Mouse (Mus musculus) kidney, adult 2 months (tissue): ENCODE data around the gene 7530416G11Rik. TPM values are rescaled to one million over a fixed set of nuclear protein-coding genes. Genes with fewer than 3 reads are reported as not detected.

Experiments used
- DNase-seq: peaks from one replicate; pipeline ENCODE4 v3.0.0; 2021
- H3K27ac ChIP-seq: fragments of 200-500 bp; 2 replicates; pipeline ENCODE4 v1.5.1; 2012; ENCODE audit warnings: low read depth, low read length, control low read depth, inconsistent platforms; ENCODE audit not compliant: insufficient read depth
- H3K27me3 ChIP-seq: fragments of 200-500 bp; replicated peaks from 2 replicates; pipeline ENCODE4 v1.6.1; 2012; ENCODE audit warnings: mild to moderate bottlenecking, moderate library complexity, low read length, inconsistent platforms; ENCODE audit not compliant: control insufficient read depth, insufficient read depth
- H3K36me3 ChIP-seq: fragments of 200-500 bp; 2 replicates; pipeline ENCODE4 v1.6.1; 2012; ENCODE audit warnings: mild to moderate bottlenecking, moderate library complexity, low read length, inconsistent platforms; ENCODE audit not compliant: control insufficient read depth, insufficient read depth
- H3K4me1 ChIP-seq: fragments of 200-500 bp; 2 replicates; pipeline ENCODE4 v1.6.1; 2011; ENCODE audit warnings: low read length; ENCODE audit not compliant: control insufficient read depth, insufficient read depth
- H3K4me3 ChIP-seq: fragments of 200-500 bp; 2 replicates; pipeline ENCODE4 v1.5.1; 2011; ENCODE audit warnings: mild to moderate bottlenecking, low read depth, low read length, control low read depth; ENCODE audit not compliant: insufficient read depth
- CTCF ChIP-seq: fragments of 200-500 bp; conservative IDR thresholded peaks from 2 replicates; pipeline ENCODE4 v1.5.1; 2011; ENCODE audit warnings: low read depth, mild to moderate bottlenecking, control low read depth, low read length, moderate library complexity, mixed read lengths; ENCODE audit not compliant: insufficient read depth, insufficient read length
- POLR2A ChIP-seq: fragments of 200-500 bp; IDR thresholded peaks from one replicate; pipeline ENCODE4 v1.6.1; 2011; ENCODE audit warnings: low read depth, low read length, control low read depth
- WGBS: fragments of 180-500 bp; shearing (Covaris S2); methylation state at CpG from one replicate; pipeline ENCODE4 v1.1.7; 2018; 5-methylcytosine and 5-hydroxymethylcytosine counted together
- polyA plus RNA-seq: library from polyadenylated mRNA; depleted of rRNA; stranded (reverse); fragments of >200 nt; gene quantifications from 2 replicates; pipeline ENCODE4 v1.2.3, GENCODE M21; 2012

The 7530416G11Rik gene
- polyA plus RNA-seq, 1 experiment, result not detected

DNA sequence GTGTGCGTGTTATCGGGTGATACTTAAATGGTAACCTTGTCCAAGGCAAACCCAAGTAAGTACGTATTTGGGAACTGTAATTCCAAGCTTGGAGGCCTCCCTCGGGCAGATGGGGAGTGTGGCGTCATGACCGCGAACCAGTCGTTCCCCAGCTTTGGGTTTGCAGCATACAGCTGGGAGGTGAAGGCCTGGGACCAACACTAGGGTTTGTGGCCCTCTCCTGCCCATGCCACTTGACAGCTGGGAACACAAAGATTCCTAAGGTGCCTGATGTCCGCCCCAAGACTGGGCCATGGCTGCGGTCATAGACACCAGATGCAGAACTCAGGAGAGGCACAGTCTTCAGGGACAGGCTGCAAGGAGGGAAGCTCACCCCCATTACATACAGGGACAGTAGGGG, 2.8 kb downstream of the 7530416G11Rik start:
- Histone ChIP-seq H3K4me3 (no peak overlapping the region), H3K4me1 (no peaks in the 10 kb centered on the region), H3K27me3 (no peaks in the 10 kb centered on the region), H3K36me3 (no peaks in the 10 kb centered on the region), H3K27ac (no peak overlapping the region)
- DNase-seq, result no peak
- 84% methylated on average over 10 of the region's 10 CpGs for WGBS
- TF ChIP-seq CTCF (no peak), POLR2A (no peak)

DNA sequence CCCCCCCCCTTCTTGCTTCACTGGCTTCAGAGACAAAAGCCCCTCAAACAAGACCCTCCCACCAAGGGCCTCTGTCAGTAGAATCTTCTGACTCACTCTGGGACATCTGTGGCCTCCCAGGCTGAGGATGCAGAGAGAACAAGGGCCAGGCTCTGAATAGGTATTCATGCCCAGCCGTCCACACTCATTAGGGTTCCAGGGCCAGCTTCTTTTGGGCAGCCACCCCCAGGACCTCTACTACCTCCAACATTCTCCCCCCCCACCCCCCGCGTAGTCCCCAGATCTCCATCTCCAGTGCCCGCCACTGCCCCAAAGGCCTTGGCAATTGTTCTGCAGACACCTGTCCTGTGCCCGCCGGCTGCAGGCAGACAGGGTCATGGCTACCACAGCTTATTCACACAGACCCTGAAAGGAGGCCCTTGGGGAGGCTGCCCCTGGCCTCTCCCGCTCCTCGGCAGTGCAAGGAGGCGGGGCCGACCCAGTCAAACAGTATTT, 5.0 kb downstream of the 7530416G11Rik start:
- no peak overlapping the region for H3K27ac ChIP-seq
- WGBS, result 73% methylated on average over 10 of the region's 10 CpGs
- DNase-seq, result no peak

DNA sequence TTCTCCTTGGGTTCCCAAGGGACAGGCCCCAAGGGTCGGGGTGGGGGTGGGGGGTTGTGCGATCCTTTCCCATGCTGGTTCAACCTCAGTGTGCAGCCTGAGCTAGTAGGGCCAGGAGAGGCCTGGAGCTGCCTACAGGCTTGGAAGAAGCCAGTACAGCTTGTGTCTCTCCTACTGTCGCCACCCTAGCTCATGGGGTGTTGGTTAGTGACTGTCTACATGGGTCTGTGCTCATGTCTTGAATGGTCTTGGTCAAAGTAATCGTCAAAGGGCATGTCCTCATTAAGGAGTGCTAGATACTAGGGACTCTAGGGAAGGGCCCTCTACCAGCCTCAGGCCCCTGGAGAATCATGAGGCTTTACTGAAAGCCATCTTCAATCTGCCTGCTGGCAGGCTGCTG, 5.5 kb downstream of the 7530416G11Rik start:
- Histone ChIP-seq H3K36me3 (no peaks in the 10 kb centered on the region), H3K27me3 (no peaks in the 10 kb centered on the region), H3K4me1 (no peaks in the 10 kb centered on the region), H3K4me3 (no peak overlapping the region), H3K27ac (no peak overlapping the region)
- TF ChIP-seq CTCF (no peak), POLR2A (no peak)
- no peak for DNase-seq
- 87% methylated on average over 4 of the region's 4 CpGs for WGBS

More for the DNA sequence above, 5.0 kb downstream of the 7530416G11Rik start:
- no peak overlapping the region for H3K4me3 ChIP-seq
- TF ChIP-seq CTCF, result no peak
- no peaks in the 10 kb centered on the region for H3K4me1 ChIP-seq
- no peaks in the 10 kb centered on the region for H3K27me3 ChIP-seq
- no peaks in the 10 kb centered on the region for H3K36me3 ChIP-seq

DNA sequence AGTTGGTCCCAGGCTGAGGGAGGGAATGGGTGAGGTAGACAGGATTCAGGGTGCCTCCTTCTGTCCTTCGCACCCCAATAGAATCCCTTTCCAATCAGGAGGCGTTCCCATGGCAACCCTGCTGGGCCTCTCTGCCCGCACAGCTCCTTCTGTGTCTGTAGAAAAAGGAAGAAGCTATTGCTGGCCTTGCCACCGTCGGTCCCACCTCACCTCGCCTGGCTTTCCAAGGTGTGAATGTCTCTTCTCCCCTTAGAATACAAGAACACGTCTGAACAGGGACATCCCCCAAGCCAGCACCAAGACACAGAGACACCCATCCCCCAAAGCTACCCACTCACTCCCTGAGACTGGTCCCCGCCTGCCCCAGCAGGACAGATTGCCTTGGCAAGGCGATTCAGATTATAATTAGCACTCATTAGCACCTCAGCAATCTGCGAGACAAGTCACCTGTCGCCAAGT, 8.8 kb downstream of the 7530416G11Rik start:
- no peak for DNase-seq
- Histone ChIP-seq H3K4me1 (no peaks in the 10 kb centered on the region), H3K27me3 (no peaks in the 10 kb centered on the region), H3K27ac (no peak overlapping the region), H3K36me3 (no peaks in the 10 kb centered on the region), H3K4me3 (no peak overlapping the region)
- WGBS, result 42% methylated on average over 11 of the region's 11 CpGs
- TF ChIP-seq CTCF (no peak), POLR2A (no peak)

DNA sequence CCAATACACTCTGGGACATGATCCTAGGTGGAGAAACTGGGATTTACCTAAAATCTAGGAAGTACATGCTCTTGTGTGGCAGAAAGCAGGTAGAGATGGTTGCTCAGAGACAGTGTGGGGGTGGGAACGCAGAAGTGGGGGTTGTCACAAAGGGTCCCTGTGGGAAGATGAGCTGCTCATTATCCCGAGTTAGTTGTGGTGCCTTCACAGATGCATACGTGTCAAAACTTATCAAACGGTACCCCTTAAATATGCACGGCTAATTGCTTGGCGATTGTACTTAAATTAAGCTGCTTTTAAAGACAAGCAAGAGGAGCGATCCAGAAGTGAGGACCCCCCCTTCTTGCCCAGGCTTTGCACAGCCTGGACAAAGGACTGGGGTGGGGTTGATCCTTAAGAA, 13.3 kb downstream of the 7530416G11Rik start:
- WGBS, result 83% methylated on average over 7 of the region's 7 CpGs
- no peak for TF ChIP-seq POLR2A
- no peak for TF ChIP-seq CTCF
- H3K4me1 ChIP-seq, result no peaks in the 10 kb centered on the region
- no peaks in the 10 kb centered on the region; the same call in 1 of the 2 replicates for H3K27me3 ChIP-seq
- no peak overlapping the region for H3K27ac ChIP-seq
- no peaks in the 10 kb centered on the region for H3K36me3 ChIP-seq
- no peak for DNase-seq
- H3K4me3 ChIP-seq, result no peak overlapping the region

DNA sequence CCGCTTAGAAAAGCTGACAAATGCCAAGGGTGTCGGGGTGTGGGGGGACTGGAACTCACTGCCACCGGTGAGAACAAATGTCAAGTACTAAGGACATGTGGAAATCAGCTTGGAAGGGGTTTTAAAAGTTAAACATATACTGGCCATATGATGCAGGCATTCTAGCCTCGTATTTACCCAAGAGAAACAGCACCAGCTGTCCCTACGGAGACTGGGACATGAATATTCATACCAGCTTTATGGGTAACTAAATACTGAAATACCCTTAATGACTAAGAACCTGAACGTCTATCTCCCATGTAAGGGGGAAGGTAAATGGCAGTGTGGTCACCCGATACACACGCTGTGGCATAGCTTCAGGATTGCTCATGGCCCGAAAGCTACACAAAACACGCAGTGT, 14.1 kb downstream of the 7530416G11Rik start:
- TF ChIP-seq POLR2A (no peak), CTCF (no peak)
- DNase-seq, result no peak
- H3K4me3 ChIP-seq, result no peak overlapping the region
- H3K4me1 ChIP-seq, result no peaks in the 10 kb centered on the region
- 57% methylated on average over 10 of the region's 10 CpGs for WGBS
- H3K27ac ChIP-seq, result no peak overlapping the region
- H3K27me3 ChIP-seq, result no peaks in the 10 kb centered on the region; the same call in 1 of the 2 replicates
- no peaks in the 10 kb centered on the region for H3K36me3 ChIP-seq

DNA sequence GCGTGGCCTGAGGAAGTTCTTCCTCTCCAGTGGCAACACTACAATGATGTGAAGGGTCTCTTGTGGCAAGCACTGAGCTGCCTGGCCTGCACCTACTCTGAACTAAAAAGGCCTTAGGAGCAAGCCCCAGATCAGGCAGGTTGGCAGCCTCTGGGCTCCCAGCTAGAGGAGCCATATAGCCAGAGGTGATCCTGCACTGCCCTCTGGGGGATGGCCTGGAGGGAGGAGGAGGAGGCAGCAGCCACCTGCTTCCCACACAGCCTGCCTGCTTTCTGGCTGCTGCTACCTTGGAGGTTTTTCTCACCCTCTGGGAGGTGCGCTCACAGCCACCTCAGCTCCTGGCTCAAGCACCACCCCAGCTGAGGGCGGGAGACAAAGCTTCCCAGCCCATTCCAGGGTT, 22.4 kb downstream of the 7530416G11Rik start:
- TF ChIP-seq POLR2A (no peak), CTCF (peak; percentile 58)
- Histone ChIP-seq H3K27ac (no peak overlapping the region), H3K36me3 (no peaks in the 10 kb centered on the region), H3K4me3 (no peak overlapping the region), H3K4me1 (no peaks in the 10 kb centered on the region), H3K27me3 (no peaks in the 10 kb centered on the region)
- DNase-seq, result peak; percentile 21
- 36% methylated on average over 3 of the region's 3 CpGs for WGBS
